Mouse (Mus musculus) lung, adult 2 months (tissue): Measurements from ENCODE around the gene Kif3a.
A peak's percentile ranks its signal among the peaks of the same experiment; 100 is the strongest.

ENCODE experiments used
- CTCF ChIP-seq: fragments of 200-500 bp; IDR thresholded peaks from 2 replicates; pipeline ENCODE4 v1.5.1; 2011; ENCODE audit warnings: mild to moderate bottlenecking, low read length, control low read depth; ENCODE audit not compliant: insufficient read depth
- POLR2A ChIP-seq: fragments of 200-500 bp; IDR thresholded peaks from 2 replicates; pipeline ENCODE4 v1.6.1; 2011; ENCODE audit warnings: low read depth, mild to moderate bottlenecking, control low read depth, low read length, borderline replicate concordance; ENCODE audit errors: extremely low read depth

- TF ChIP-seq POLR2A, result peak; percentile 73; the same call in 1 of the 2 replicates
- TF ChIP-seq CTCF, result no peak
Observed at GRCm38 (mm10) chr11:53567224-53568014, at the start of gene Kif3a.
